Mouse (Mus musculus) ovary, adult 2 months (tissue): ENCODE results near the gene Pqlc2. TPM values are rescaled to one million over a fixed set of nuclear protein-coding genes. Genes with fewer than 3 reads are reported as not detected.

Experiments
- polyA plus RNA-seq: library from polyadenylated mRNA; depleted of rRNA; stranded (reverse); fragments of >200 nt; gene quantifications from 2 replicates; pipeline ENCODE4 v1.2.3, GENCODE M21; 2012; rRNA removed

Gene Pqlc2
- 31.9 and 36.0 TPM in 2 replicates for polyA plus RNA-seq

GRCm38 (mm10) chr4:139310171-139310898 is at the start of gene Pqlc2, which contains the start of gene Akr7a5:
TSS of gene Pqlc2 (minus strand) at chr4:139310708.
TSS of gene Akr7a5 (plus strand) at chr4:139310744.

GRCm38 (mm10) chr4:139351931-139352711 is 41.6 kb upstream of the Pqlc2 start, which contains the start of the genes Mrto4, Emc1 and Ubr4:
TSS of gene Mrto4 (minus strand) at chr4:139352576.
TSS of gene Emc1 (plus strand) at chr4:139352587.
TSS of gene Ubr4 (plus strand) at chr4:139352609.

Other genes with a start within 250 kb of the Pqlc2 start
- 0.25 and 0.54 TPM in 2 replicates for gene Htr6, start 235.1 kb downstream of the Pqlc2 start, polyA plus RNA-seq
- 467 and 489 TPM in 2 replicates for gene Nbl1, start 217.7 kb downstream of the Pqlc2 start, polyA plus RNA-seq
- gene Minos1, start 179.6 kb downstream of the Pqlc2 start, polyA plus RNA-seq, result 37.0 and 45.4 TPM in 2 replicates
- 234 and 293 TPM in 2 replicates for gene Capzb, start 117.8 kb downstream of the Pqlc2 start, polyA plus RNA-seq
- gene Akr7a5, start within 50 bp of the Pqlc2 start, polyA plus RNA-seq, result 84.8 and 105 TPM in 2 replicates
- 29.4 and 37.3 TPM in 2 replicates for gene Mrto4, start 41.9 kb upstream of the Pqlc2 start, polyA plus RNA-seq
- 45.6 and 62.3 TPM in 2 replicates for gene Emc1, start 41.9 kb upstream of the Pqlc2 start, polyA plus RNA-seq
- gene Ubr4, start 41.9 kb upstream of the Pqlc2 start, polyA plus RNA-seq, result 210 and 261 TPM in 2 replicates
- 10.3 and 10.8 TPM in 2 replicates for gene Iffo2, start 219.8 kb upstream of the Pqlc2 start, polyA plus RNA-seq